Mouse (Mus musculus): ENCODE data around the gene Ugt1a6b.

Gene Ugt1a6b

GRCm38 (mm10) chr1:88235894-88236415 lies 132.9 kb downstream of the Ugt1a6b start:
- DNase-seq (ENCODE audit: low read depth in 1 of 2, low spot score in 2 of 2) = no peak

DNA sequence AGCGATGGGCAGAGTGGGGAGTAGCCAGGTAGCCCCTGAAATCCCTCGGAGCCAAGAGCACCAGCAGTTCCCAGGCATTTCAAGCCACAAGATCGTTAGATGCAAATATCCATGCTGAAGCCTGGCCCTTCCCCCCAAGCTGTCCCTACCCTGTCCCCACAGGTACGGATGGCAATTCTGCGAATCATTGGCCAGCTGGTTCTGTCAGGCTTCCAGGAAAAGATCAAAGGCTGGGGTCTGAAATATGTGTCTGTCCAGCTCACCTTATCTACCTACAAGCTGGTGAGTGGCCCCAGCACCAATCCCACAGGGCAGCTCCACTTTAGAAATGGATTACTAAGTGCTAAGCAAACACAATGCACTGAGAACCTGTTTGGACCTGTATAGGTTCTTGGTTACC lies 134.3 kb downstream of the Ugt1a6b start:
- DNase-seq (ENCODE audit: low read depth in 1 of 2, low spot score in 2 of 2) = no peak

DNA sequence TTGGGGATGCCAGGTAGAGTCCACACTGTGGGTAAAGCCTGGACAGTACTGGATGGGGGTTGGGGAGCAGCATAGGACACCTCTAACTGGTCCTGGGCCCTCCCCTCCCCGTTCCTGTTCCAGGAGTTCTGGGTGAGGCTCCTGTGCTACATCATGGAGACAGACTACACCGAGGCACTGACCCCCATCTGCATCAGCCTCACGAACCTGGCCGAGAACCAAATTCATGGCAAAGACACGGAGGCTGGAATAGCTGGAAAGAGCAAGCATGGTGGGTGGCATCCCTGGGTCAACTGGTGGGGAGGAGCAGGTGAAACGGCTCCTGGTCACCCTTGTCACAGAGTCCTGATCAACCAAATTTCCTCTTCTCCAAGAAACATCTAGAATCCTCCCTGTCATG lies 135.7 kb downstream of the Ugt1a6b start:
- DNase-seq (ENCODE audit: low read depth in 1 of 2, low spot score in 2 of 2) = no peak

DNA sequence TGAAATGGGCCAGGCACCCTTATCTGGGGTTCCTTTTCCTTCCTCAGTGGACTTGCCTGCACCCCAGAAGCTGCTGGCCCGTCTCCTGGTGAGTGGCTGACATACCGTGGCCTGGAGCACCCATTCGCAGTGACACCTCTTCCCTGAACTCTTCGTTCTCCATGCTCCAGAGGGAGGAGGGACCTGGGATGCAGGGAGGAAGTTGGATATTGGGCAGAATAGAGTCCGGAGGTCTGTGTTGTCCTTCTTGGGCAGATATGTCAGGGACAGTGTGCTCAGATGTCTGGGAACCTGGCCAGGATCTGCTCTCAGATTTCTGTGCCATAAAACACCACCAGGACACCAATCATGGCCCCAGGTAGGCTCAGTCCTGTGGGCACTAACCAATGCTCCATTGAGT lies 137.0 kb downstream of the Ugt1a6b start:
- DNase-seq (ENCODE audit: low read depth in 1 of 2, low spot score in 2 of 2) = no peak

GRCm38 (mm10) chr1:88240579-88240978 lies 137.5 kb downstream of the Ugt1a6b start:
- no peak for DNase-seq (ENCODE audit: low read depth in 1 of 2, low spot score in 2 of 2)

- no peak for DNase-seq (ENCODE audit: low read depth in 1 of 2, low spot score in 2 of 2)
These were observed 140.8 kb downstream of the Ugt1a6b start for GRCm38 (mm10) chr1:88243861-88244260.

GRCm38 (mm10) chr1:88245881-88246280 lies 142.8 kb downstream of the Ugt1a6b start:
- no peak for DNase-seq (ENCODE audit: low read depth in 1 of 2, low spot score in 2 of 2)

GRCm38 (mm10) chr1:88246386-88246785 lies 143.3 kb downstream of the Ugt1a6b start:
- no peak for DNase-seq (ENCODE audit: low read depth in 1 of 2, low spot score in 2 of 2)

- DNase-seq (ENCODE audit: low read depth in 1 of 2, low spot score in 2 of 2) = no peak
These were observed 144.6 kb downstream of the Ugt1a6b start for GRCm38 (mm10) chr1:88247660-88248059.

DNA sequence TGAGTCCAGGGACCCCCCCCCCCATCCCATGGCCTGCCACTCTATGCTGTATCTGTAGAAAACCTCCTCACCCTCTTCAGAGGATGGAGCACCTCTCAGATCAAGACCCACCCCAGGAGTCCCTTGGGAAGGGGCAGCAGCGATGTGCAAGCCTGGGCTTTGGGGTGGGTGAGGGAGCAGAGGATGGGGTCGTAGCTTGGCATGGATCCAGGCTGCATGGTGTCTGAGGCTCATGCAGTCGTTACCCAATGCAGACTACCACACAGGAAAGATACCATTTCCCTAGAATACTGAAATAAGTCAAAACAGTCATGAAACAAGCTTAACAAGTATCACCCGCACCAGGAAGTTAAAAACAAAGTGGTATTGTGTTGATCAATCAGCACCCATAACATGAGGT lies 145.6 kb downstream of the Ugt1a6b start:
- DNase-seq (ENCODE audit: low read depth in 1 of 2, low spot score in 2 of 2) = no peak

DNA sequence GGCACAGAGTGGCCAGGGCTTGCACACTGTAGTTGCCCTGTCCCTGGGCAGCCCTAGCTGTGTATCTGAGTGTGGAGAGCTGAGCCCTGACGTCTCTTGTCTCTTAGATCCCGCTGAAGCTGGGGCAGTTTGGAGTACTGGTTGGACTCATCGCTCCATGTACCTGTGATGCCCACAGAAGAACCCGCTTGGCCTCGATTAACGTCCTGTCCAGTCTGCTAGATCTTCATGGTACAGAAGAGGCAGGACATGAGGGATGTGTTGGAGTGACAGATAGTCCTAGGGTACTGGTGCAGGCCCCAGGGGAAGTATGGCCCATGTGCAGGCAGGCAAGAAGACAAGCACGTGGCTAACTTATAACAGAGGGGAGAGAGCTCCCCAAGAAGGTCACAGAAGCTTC lies 146.5 kb downstream of the Ugt1a6b start:
- DNase-seq (ENCODE audit: low read depth in 1 of 2, low spot score in 2 of 2) = no peak

DNA sequence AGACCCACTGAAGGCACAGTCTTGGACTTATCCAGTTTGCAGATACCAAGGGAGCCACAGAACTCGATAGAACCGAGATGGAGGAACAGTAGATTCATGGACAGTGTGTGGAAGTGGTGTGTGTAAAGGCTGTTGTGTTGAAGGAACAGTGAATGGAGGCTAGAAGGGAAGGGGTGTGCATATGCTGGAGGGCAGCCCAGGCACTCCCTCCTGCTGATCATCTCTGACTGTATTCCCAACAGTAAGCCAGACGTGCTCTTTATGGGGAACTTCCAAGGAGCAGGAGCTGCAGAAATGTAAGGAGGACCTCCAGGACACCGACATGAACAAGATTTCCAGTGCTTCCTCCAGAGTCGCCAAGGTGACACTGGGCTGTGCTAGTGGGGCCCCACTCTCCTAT lies 147.0 kb downstream of the Ugt1a6b start:
- no peak for DNase-seq (ENCODE audit: low read depth in 1 of 2, low spot score in 2 of 2)

DNA sequence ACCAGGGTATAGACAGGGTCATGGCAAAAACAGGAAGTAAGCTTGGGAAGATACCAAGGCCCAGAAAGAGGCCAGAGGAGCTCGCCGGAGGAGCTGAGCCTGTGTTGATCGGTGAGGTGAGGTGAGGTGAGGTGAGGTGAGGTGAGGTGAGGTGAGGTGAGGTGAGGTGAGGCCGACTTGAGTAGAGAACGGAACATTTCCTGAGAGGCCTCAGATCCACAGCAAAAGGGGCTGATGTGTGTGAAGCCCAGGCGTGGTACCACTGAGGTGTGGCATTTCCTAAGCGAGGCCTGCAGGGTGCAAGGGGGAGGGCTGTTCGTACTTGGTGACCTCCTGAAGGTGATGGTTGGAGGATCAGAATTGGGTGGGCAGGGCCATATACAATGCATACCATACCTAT lies 150.1 kb downstream of the Ugt1a6b start:
- no peak for DNase-seq (ENCODE audit: low read depth in 1 of 2, low spot score in 2 of 2)

GRCm38 (mm10) chr1:88253540-88253939 lies 150.5 kb downstream of the Ugt1a6b start:
- DNase-seq (ENCODE audit: low read depth in 1 of 2, low spot score in 2 of 2) = no peak

- no peak for DNase-seq (ENCODE audit: low read depth in 1 of 2, low spot score in 2 of 2)
These were observed 151.9 kb downstream of the Ugt1a6b start for GRCm38 (mm10) chr1:88254793-88255465.

DNA sequence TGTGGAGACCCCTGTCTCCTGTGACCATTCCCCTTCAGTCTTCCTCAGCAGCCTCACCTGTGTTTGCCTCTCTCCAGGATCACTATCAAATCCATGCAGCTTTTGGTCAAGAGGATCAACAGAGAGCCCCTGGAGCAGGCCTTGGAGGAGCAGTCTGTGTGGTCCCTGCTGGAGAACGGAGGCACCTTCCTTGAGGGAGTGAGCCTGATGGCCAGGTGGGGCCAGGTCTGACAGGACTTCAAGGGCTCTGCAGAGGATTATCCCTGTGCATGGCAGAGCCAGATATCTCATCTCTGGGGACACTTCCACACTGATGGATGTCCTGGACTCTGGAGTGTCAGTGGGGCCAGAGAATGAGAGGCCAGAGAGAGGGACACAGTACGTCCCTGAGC lies 152.4 kb downstream of the Ugt1a6b start:
- DNase-seq (ENCODE audit: low read depth in 1 of 2, low spot score in 2 of 2) = no peak

DNA sequence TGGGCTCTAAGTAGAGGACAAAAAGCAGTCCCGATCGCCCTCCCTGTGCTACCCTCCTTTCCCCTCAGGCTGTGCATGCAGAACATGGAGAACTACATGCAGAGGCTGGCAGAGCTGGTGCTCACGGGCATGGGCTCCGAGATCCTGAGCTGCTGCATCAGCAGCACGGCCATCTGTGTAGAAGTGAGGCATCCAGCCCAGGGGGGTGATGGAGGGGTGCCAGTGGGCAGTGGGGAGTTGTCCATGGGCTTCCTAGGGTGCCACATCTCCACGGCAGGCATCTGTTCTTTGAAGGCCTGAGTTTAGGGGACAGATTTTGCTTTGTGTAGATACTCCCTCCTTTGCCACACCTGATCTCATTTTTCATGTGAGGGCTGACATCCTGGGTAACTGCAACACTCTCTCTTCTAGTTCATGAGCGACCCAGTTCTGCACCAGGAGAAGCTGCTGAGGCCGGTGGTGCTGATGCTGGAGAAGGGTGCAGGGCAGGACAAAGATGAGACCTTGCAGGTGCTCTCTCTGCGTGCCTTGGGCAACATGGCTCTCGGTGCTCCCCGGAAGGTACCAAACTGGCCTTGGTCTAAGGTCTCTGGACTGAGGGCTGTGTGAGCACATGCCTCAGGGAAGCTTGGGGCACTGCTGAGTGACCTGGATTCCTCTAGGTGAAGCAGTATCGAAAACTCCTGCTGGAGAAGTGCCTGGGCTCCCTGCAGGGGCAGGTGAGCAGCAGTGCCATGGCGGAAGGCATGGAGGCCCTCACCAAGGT lies 153.1 kb downstream of the Ugt1a6b start:
- DNase-seq (ENCODE audit: low read depth in 1 of 2, low spot score in 2 of 2) = no peak

DNA sequence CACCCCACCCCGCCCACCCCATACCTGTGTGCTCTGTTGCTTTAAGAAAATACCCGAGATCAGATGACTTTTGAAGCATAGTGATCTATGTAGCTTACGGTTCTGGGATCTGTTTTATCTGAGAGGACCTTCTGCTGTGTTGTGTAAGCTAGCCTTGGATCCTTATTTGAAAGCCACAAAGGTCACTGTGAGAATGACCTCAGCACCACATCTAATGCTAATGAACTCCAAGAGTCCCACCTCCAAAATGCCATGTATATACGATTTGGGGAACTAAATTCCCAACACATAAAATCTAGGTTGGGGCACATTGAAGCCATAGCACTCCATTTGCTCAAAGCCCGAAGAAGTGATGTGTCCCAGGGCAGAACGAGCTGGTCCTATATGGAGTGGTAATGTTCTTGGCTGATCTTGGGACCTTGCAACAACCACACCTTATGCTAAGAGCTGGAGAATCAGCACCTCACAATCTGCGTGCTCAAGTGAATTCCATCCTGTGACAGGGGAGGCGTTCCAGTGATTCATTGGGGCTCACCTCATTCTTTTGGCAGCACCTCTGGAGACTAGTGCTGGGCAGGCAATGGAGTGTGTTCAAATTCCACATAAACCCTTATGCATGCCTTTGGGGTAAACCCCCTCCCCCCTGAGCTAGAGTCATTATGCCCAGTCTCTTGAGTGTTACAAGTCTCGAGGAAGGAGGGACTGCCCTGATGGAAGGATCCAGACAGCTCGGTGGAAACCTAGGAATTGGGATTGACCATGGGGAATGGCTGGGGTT lies 154.0 kb downstream of the Ugt1a6b start:
- DNase-seq (ENCODE audit: low read depth in 1 of 2, low spot score in 2 of 2) = no peak

DNA sequence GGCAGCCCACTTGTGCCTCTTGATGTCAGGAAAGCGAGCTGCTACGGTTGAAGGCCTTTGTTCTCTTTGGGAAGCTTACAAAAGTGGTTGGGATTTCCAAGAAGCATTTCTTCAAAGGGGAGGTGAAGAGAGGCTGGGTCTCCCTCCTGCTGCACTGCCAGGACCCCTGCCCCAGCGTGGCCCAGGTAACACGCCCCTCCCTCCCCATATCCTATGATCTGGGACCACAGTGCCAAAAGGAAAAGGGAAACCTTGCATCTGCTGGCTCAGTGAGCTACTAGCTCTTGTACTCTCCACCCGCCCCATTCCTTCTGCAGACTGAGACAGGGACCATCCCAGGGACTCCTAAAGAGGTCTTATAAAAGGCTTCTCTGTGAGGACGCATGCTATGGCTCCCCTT lies 154.6 kb downstream of the Ugt1a6b start:
- no peak for DNase-seq (ENCODE audit: low read depth in 1 of 2, low spot score in 2 of 2)

GRCm38 (mm10) chr1:88258361-88258760 lies 155.3 kb downstream of the Ugt1a6b start:
- DNase-seq (ENCODE audit: low read depth in 1 of 2, low spot score in 2 of 2) = no peak

DNA sequence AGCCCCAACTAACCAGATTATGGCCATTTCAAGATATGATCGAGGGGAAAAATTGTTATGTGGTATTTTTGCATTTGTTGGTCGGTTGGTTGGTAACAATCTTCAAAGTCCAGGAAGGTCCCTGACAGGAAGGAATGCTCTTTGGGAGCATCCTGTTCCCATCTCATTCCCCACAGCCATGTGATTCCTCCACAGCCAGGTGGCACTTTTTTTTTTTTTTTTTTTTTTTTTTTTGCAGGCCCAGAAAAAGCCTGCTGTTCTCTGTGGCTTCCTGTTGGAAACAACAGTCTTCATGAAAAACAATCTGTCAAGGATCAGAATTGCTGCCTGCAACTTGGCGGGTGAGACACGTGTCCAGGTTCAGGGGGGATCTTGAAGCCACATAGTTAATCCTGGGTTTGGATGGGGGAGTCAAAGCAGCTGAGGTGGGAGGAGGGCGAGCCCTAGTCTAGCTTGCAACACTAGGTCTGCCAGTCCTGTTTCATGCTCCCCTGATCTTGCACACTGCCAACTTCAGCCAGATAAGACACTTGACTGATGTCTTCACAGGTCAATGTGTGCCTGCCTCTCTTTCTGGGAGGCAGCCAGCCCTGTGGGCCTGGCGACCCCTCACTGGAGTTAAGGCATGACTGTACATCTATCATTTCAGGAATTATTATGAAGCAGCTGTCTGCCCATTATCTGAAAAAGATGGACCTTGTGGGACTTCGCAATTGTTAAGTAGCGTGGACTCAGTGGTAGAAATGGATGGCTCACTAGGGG lies 156.0 kb downstream of the Ugt1a6b start:
- no peak for DNase-seq (ENCODE audit: low read depth in 1 of 2, low spot score in 2 of 2)
